Mouse (Mus musculus) c-Kit-negative CD71-positive TER-119-positive erythroid progenitor cells, embryonic 14.5 days (primary cell): ENCODE results near the gene Cks2.
A peak's percentile ranks its signal among the peaks of the same experiment; 100 is the strongest.
"Not testable (repeated sequence)": the region's sequence is repeated elsewhere in the genome, so short reads cannot be mapped to it uniquely, and the experiment has no call there.

Experiments used
- DNase-seq: peaks from one replicate; pipeline ENCODE4 v3.0.0-alpha.2; 2013; ENCODE audit warnings: low read depth, low spot score

The Cks2 gene

GRCm38 (mm10) chr13:51644829-51645789, at the start of gene Cks2:
Gene Cks2 (plus strand): TSS chr13:51645232.
- DNase-seq: peak; percentile 98

GRCm38 (mm10) chr13:51595404-51595803, 49.6 kb upstream of the Cks2 start:
- DNase-seq: no peak

- DNase-seq: no peak
Observed at GRCm38 (mm10) chr13:51598063-51598462, 47.0 kb upstream of the Cks2 start.

- no peak for DNase-seq
Observed at GRCm38 (mm10) chr13:51600169-51600568, 44.9 kb upstream of the Cks2 start.

GRCm38 (mm10) chr13:51602764-51603163, 42.3 kb upstream of the Cks2 start:
- no peak for DNase-seq

- DNase-seq: no peak
Observed at GRCm38 (mm10) chr13:51603221-51603893, 41.7 kb upstream of the Cks2 start.

- no peak for DNase-seq
Observed at GRCm38 (mm10) chr13:51603894-51604244, 41.2 kb upstream of the Cks2 start.

- no peak for DNase-seq
Observed at GRCm38 (mm10) chr13:51609231-51609630, 35.8 kb upstream of the Cks2 start.

GRCm38 (mm10) chr13:51611060-51611459, 34.0 kb upstream of the Cks2 start:
- DNase-seq: no peak

- DNase-seq: no peak
Observed at GRCm38 (mm10) chr13:51611500-51611899, 33.5 kb upstream of the Cks2 start.

- no peak for DNase-seq
Observed at GRCm38 (mm10) chr13:51615815-51616214, 29.2 kb upstream of the Cks2 start.

GRCm38 (mm10) chr13:51616417-51617044, 28.5 kb upstream of the Cks2 start:
- no peak for DNase-seq

- no peak for DNase-seq
Observed at GRCm38 (mm10) chr13:51617306-51617705, 27.7 kb upstream of the Cks2 start.

- DNase-seq: peak; percentile 35
Observed at GRCm38 (mm10) chr13:51617861-51618260, 27.2 kb upstream of the Cks2 start.

GRCm38 (mm10) chr13:51618602-51619001, 26.4 kb upstream of the Cks2 start:
- DNase-seq: no peak

GRCm38 (mm10) chr13:51622626-51623025, 22.4 kb upstream of the Cks2 start:
- no peak for DNase-seq

- no peak for DNase-seq
Observed at GRCm38 (mm10) chr13:51623678-51624077, 21.4 kb upstream of the Cks2 start.

- DNase-seq: no peak
Observed at GRCm38 (mm10) chr13:51628273-51628848, 16.7 kb upstream of the Cks2 start.

- no peak for DNase-seq
Observed at GRCm38 (mm10) chr13:51631354-51631992, 13.6 kb upstream of the Cks2 start.

- no peak for DNase-seq
Observed at GRCm38 (mm10) chr13:51632560-51633218, 12.3 kb upstream of the Cks2 start.

- DNase-seq: not testable (repeated sequence)
Observed at GRCm38 (mm10) chr13:51635384-51635783, 9.6 kb upstream of the Cks2 start.
